Mouse (Mus musculus): ENCODE data around the gene Tmem132d.

Gene Tmem132d

GRCm38 (mm10) chr5:128218281-128218680, 214.6 kb downstream of the Tmem132d start:
- no peak for DNase-seq (ENCODE audit: low spot score in 2 of 2)

GRCm38 (mm10) chr5:128211125-128211524, 221.8 kb downstream of the Tmem132d start:
- no peak for DNase-seq (ENCODE audit: low spot score in 2 of 2)

- DNase-seq (ENCODE audit: low spot score in 2 of 2), result no peak
Measured at GRCm38 (mm10) chr5:128205716-128206115, 227.2 kb downstream of the Tmem132d start.

- peak in 1 of 2 experiments; percentile 20 for DNase-seq (ENCODE audit: low spot score in 2 of 2)
Measured at GRCm38 (mm10) chr5:128204685-128205320, 228.1 kb downstream of the Tmem132d start.

- peak in 1 of 2 experiments; percentile 29 for DNase-seq (ENCODE audit: low spot score in 2 of 2)
Measured at GRCm38 (mm10) chr5:128203879-128204581, 228.8 kb downstream of the Tmem132d start.

- no peak for DNase-seq (ENCODE audit: low spot score in 2 of 2)
Measured at GRCm38 (mm10) chr5:128194106-128194505, 238.8 kb downstream of the Tmem132d start.

GRCm38 (mm10) chr5:128192485-128193055, 240.3 kb downstream of the Tmem132d start:
- DNase-seq (ENCODE audit: low spot score in 2 of 2), result no peak

- DNase-seq (ENCODE audit: low spot score in 2 of 2), result no peak
Measured at GRCm38 (mm10) chr5:128191710-128192109, 241.2 kb downstream of the Tmem132d start.

- DNase-seq (ENCODE audit: low spot score in 2 of 2), result no peak
Measured at GRCm38 (mm10) chr5:128190243-128190820, 242.5 kb downstream of the Tmem132d start.

GRCm38 (mm10) chr5:128176234-128176633, 256.6 kb downstream of the Tmem132d start:
- no peak for DNase-seq (ENCODE audit: low spot score in 2 of 2)

GRCm38 (mm10) chr5:128158901-128159675, 273.8 kb downstream of the Tmem132d start:
- DNase-seq (ENCODE audit: low spot score in 2 of 2), result no peak

GRCm38 (mm10) chr5:128151461-128151860, 281.4 kb downstream of the Tmem132d start:
- DNase-seq (ENCODE audit: low spot score in 2 of 2), result no peak

GRCm38 (mm10) chr5:128146901-128147645, 285.8 kb downstream of the Tmem132d start:
- no peak for DNase-seq (ENCODE audit: low spot score in 2 of 2)

- DNase-seq (ENCODE audit: low spot score in 2 of 2), result peak; percentile 5 to 13
Measured at GRCm38 (mm10) chr5:128144799-128145198, 288.1 kb downstream of the Tmem132d start.

- DNase-seq (ENCODE audit: low spot score in 2 of 2), result no peak
Measured at GRCm38 (mm10) chr5:128136818-128137217, 296.1 kb downstream of the Tmem132d start.

GRCm38 (mm10) chr5:128122656-128123055, 310.2 kb downstream of the Tmem132d start:
- no peak for DNase-seq (ENCODE audit: low spot score in 2 of 2)

GRCm38 (mm10) chr5:128119171-128119570, 313.7 kb downstream of the Tmem132d start:
- no peak for DNase-seq (ENCODE audit: low spot score in 2 of 2)

GRCm38 (mm10) chr5:128113107-128113506, 319.8 kb downstream of the Tmem132d start:
- DNase-seq (ENCODE audit: low spot score in 2 of 2), result no peak

GRCm38 (mm10) chr5:128112518-128112917, 320.4 kb downstream of the Tmem132d start:
- DNase-seq (ENCODE audit: low spot score in 2 of 2), result no peak

GRCm38 (mm10) chr5:128111664-128112063, 321.2 kb downstream of the Tmem132d start:
- no peak for DNase-seq (ENCODE audit: low spot score in 2 of 2)

GRCm38 (mm10) chr5:128102556-128102955, 330.3 kb downstream of the Tmem132d start:
- peak in 1 of 2 experiments; percentile 25 for DNase-seq (ENCODE audit: low spot score in 2 of 2)
